Mouse (Mus musculus): ENCODE results near the gene Nt5e.
A peak's percentile ranks its signal among the peaks of the same experiment; 100 is the strongest.

The Nt5e gene

GRCm38 (mm10) chr9:88342701-88343100, 15.7 kb downstream of the Nt5e start:
- no peak for DNase-seq (ENCODE audit: inconsistent age in 2 of 2, low spot score in 1 of 2)

- no peak for DNase-seq (ENCODE audit: inconsistent age in 2 of 2, low spot score in 1 of 2)
Measured at GRCm38 (mm10) chr9:88344424-88344823, 17.4 kb downstream of the Nt5e start.

GRCm38 (mm10) chr9:88346857-88347256, 19.9 kb downstream of the Nt5e start:
- no peak for DNase-seq (ENCODE audit: inconsistent age in 2 of 2, low spot score in 1 of 2)

GRCm38 (mm10) chr9:88348623-88349022, 21.6 kb downstream of the Nt5e start:
- no peak for DNase-seq (ENCODE audit: inconsistent age in 2 of 2, low spot score in 1 of 2)

GRCm38 (mm10) chr9:88350317-88350716, 23.3 kb downstream of the Nt5e start:
- DNase-seq (ENCODE audit: inconsistent age in 2 of 2, low spot score in 1 of 2): no peak

GRCm38 (mm10) chr9:88351163-88351562, 24.2 kb downstream of the Nt5e start:
- no peak for DNase-seq (ENCODE audit: inconsistent age in 2 of 2, low spot score in 1 of 2)

GRCm38 (mm10) chr9:88352741-88353140, 25.7 kb downstream of the Nt5e start:
- DNase-seq (ENCODE audit: inconsistent age in 2 of 2, low spot score in 1 of 2): no peak

GRCm38 (mm10) chr9:88353459-88353858, 26.5 kb downstream of the Nt5e start:
- no peak for DNase-seq (ENCODE audit: inconsistent age in 2 of 2, low spot score in 1 of 2)

- DNase-seq (ENCODE audit: inconsistent age in 2 of 2, low spot score in 1 of 2): peak in 1 of 2 experiments; percentile 22
Measured at GRCm38 (mm10) chr9:88357173-88357572, 30.2 kb downstream of the Nt5e start.

- DNase-seq (ENCODE audit: inconsistent age in 2 of 2, low spot score in 1 of 2): no peak
Measured at GRCm38 (mm10) chr9:88359140-88359539, 32.1 kb downstream of the Nt5e start.

- peak; percentile 77 for DNase-seq (ENCODE audit: inconsistent age in 2 of 2, low spot score in 1 of 2)
Measured at GRCm38 (mm10) chr9:88361211-88361909, 34.4 kb downstream of the Nt5e start.

- peak; percentile 26 to 49 for DNase-seq (ENCODE audit: inconsistent age in 2 of 2, low spot score in 1 of 2)
Measured at GRCm38 (mm10) chr9:88362055-88362850, 35.3 kb downstream of the Nt5e start.

- DNase-seq (ENCODE audit: inconsistent age in 2 of 2, low spot score in 1 of 2): no peak
Measured at GRCm38 (mm10) chr9:88363102-88363501, 36.1 kb downstream of the Nt5e start.

GRCm38 (mm10) chr9:88366308-88366707, 39.3 kb downstream of the Nt5e start:
- no peak for DNase-seq (ENCODE audit: inconsistent age in 2 of 2, low spot score in 1 of 2)

- DNase-seq (ENCODE audit: inconsistent age in 2 of 2, low spot score in 1 of 2): no peak
Measured at GRCm38 (mm10) chr9:88366819-88367218, 39.8 kb downstream of the Nt5e start.

- no peak for DNase-seq (ENCODE audit: inconsistent age in 2 of 2, low spot score in 1 of 2)
Measured at GRCm38 (mm10) chr9:88367322-88367721, 40.3 kb downstream of the Nt5e start.

GRCm38 (mm10) chr9:88367751-88368150, 40.8 kb downstream of the Nt5e start:
- no peak for DNase-seq (ENCODE audit: inconsistent age in 2 of 2, low spot score in 1 of 2)

GRCm38 (mm10) chr9:88368476-88368875, 41.5 kb downstream of the Nt5e start:
- DNase-seq (ENCODE audit: inconsistent age in 2 of 2, low spot score in 1 of 2): no peak

- DNase-seq (ENCODE audit: inconsistent age in 2 of 2, low spot score in 1 of 2): no peak
Measured at GRCm38 (mm10) chr9:88369666-88370065, 42.7 kb downstream of the Nt5e start.

- DNase-seq (ENCODE audit: inconsistent age in 2 of 2, low spot score in 1 of 2): no peak
Measured at GRCm38 (mm10) chr9:88371201-88371600, 44.2 kb downstream of the Nt5e start.

- DNase-seq (ENCODE audit: inconsistent age in 2 of 2, low spot score in 1 of 2): no peak
Measured at GRCm38 (mm10) chr9:88373001-88373400, 46.0 kb downstream of the Nt5e start.

GRCm38 (mm10) chr9:88377483-88377882, 50.5 kb downstream of the Nt5e start:
- DNase-seq (ENCODE audit: inconsistent age in 2 of 2, low spot score in 1 of 2): no peak
